Mouse (Mus musculus): ENCODE measurements around the gene Rapgef1. TPM values are rescaled to one million over a fixed set of nuclear protein-coding genes. Genes with fewer than 3 reads are reported as not detected.

Rapgef1 gene
- polyA plus RNA-seq, 1 experiment from 2014 or later = 5.5 TPM

DNA sequence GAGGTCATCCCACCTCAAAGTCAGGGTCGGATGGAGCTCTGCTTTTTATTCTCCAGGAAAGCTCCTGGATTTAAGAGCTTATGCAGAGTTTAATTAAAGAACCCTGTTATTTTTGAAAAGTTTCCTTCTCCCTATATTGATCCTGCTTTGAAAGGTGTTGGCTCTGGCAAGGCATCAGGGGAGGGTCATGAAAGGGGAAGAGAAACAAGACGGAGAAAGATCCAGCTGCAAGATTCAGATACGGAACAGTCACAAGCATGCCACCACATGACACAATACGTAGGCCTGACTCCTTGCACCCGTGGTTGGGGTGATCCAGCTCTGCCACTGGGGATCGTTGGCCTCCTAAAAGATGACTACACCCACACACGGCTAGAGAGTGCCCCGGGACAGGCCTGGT, 27.0 kb upstream of the Rapgef1 start:
- Histone ChIP-seq H3K9me3 (replicated peaks) (no peaks in the 10 kb centered on the region), H3K4me2 (no peak overlapping the region), H3K27me3 (no peaks in the 10 kb centered on the region), H3K9ac (no peak overlapping the region), H3K4me3 (replicated peaks) (no peak overlapping the region), H3K36me3 (replicated peaks) (no peaks in the 10 kb centered on the region), H3K27ac (replicated peaks) (no peak overlapping the region), H3K4me1 (replicated peaks) (no peaks in the 10 kb centered on the region)
- no peak for ATAC-seq (ENCODE audit: insufficient read depth)
- 53% methylated on average over 8 of the region's 8 CpGs for WGBS (ENCODE audit: insufficient replicate concordance)

DNA sequence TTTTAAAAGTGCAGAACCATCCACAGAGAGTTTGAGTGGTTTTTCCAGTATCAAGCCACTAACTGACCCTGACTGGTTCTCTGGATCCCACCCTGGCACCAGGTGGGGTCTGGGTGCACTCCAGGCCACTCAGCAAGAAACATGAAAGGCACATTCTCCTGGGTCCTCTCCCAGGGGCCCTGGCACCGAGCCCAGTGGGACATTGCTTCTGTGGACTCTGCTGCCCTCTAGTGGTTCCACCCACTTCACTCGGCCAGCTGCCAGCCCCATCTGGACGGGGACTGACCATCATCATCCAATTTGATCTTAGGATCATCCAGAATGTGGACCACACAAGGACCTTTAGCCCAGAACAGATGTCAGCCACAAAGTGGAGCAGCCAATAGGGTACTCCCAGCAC, 15.6 kb upstream of the Rapgef1 start:
- H3K9ac ChIP-seq = no peak overlapping the region
- H3K27me3 ChIP-seq = no peaks in the 10 kb centered on the region
- no peak overlapping the region for H3K4me3 ChIP-seq (replicated peaks)
- no peak overlapping the region for H3K27ac ChIP-seq (replicated peaks)
- H3K4me2 ChIP-seq = no peak overlapping the region
- WGBS (ENCODE audit: insufficient replicate concordance) = 3% methylated on average over 3 of the region's 3 CpGs
- H3K4me1 ChIP-seq (replicated peaks) = no peaks in the 10 kb centered on the region
- no peak for ATAC-seq (ENCODE audit: insufficient read depth)
- no peaks in the 10 kb centered on the region for H3K36me3 ChIP-seq (replicated peaks)
- H3K9me3 ChIP-seq (replicated peaks) = no peaks in the 10 kb centered on the region

DNA sequence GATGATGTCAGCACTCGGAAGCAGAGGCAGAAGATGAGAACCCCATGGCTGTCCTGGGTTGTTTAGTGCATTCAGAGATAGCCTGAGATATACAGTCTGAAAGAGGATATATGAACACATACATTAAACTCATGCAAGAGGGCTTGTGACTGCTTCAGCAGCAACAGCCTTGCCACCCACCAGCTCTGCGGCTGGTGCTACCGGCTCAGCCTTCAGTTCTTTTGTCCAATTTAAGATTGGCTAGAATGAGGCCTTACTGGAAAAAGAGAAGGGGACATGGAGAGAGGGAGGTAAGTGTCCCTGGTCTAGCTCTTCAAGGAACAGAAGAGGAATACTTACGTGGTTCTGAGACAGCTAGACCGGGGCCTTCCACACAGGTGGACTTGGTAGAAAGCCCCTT, 13.9 kb upstream of the Rapgef1 start:
- Histone ChIP-seq H3K36me3 (replicated peaks) (no peaks in the 10 kb centered on the region), H3K27me3 (no peaks in the 10 kb centered on the region), H3K4me2 (no peak overlapping the region), H3K9me3 (replicated peaks) (no peaks in the 10 kb centered on the region), H3K27ac (replicated peaks) (no peak overlapping the region), H3K4me3 (replicated peaks) (no peak overlapping the region), H3K9ac (no peak overlapping the region), H3K4me1 (replicated peaks) (no peaks in the 10 kb centered on the region)
- ATAC-seq (ENCODE audit: insufficient read depth) = no peak
- 78% methylated on average over 5 of the region's 5 CpGs for WGBS (ENCODE audit: insufficient replicate concordance)

DNA sequence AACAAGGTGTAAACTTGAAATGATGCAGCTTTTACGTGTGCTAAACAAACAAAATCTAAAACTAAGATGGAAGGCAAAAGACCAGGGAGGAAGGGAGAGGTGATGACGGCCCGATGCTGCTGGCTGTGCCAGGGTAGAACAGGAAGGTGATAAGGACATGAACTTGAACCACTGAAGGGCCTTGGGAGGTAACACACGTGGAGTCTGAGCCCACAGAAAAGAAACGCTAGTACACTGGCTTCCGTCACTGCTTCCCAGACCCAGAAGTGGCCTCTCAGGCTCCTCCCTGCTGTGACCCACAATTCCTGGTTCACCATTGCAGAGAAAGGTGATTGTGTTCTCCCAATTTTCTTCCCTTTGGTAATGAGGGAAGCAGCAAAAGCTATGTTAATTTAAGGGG, 13.1 kb upstream of the Rapgef1 start:
- Histone ChIP-seq H3K36me3 (replicated peaks) (no peaks in the 10 kb centered on the region), H3K4me2 (no peak overlapping the region), H3K4me1 (replicated peaks) (no peaks in the 10 kb centered on the region), H3K4me3 (replicated peaks) (no peak overlapping the region), H3K9me3 (replicated peaks) (no peaks in the 10 kb centered on the region), H3K27ac (replicated peaks) (no peak overlapping the region), H3K9ac (no peak overlapping the region), H3K27me3 (no peaks in the 10 kb centered on the region)
- no peak for ATAC-seq (ENCODE audit: insufficient read depth)
- WGBS (ENCODE audit: insufficient replicate concordance) = 30% methylated on average over 6 of the region's 6 CpGs

DNA sequence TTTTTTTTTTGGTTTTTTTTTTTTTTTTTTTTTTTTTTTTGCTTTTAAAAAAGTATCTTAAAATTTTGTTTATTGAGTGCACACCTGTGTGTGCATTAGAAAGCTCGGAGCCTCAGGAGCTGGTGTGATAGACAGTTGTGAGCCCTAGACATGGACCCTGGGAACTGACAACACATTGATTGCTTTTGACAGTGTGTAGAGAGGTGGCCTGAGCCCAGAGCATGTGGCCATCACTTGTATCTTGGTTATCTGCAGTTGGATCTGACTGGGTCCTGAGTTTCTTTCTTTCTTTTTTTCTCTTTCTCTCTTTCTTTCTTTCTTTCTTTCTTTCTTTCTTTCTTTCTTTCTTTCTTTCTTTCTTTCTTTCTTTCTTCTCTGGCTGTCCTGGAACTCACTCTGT, 2.2 kb upstream of the Rapgef1 start:
- no peak overlapping the region for H3K9ac ChIP-seq
- H3K4me1 ChIP-seq (replicated peaks) = peaks cover 27% of the 10 kb centered on the region
- no peak overlapping the region for H3K4me3 ChIP-seq (replicated peaks)
- ATAC-seq (ENCODE audit: insufficient read depth) = no peak
- no peaks in the 10 kb centered on the region for H3K36me3 ChIP-seq (replicated peaks)
- no peaks in the 10 kb centered on the region for H3K27me3 ChIP-seq
- WGBS (ENCODE audit: insufficient replicate concordance) = 50% methylated on average over 1 of the region's 1 CpGs
- H3K4me2 ChIP-seq = no peak overlapping the region
- H3K27ac ChIP-seq (replicated peaks) = no peak overlapping the region
- H3K9me3 ChIP-seq (replicated peaks) = no peaks in the 10 kb centered on the region

GRCm38 (mm10) chr2:29618926-29619483, 515 bp upstream of the Rapgef1 start:
- H3K27me3 ChIP-seq = no peaks in the 10 kb centered on the region
- no peak overlapping the region for H3K27ac ChIP-seq (replicated peaks)
- 53% methylated on average over 8 of the region's 8 CpGs for WGBS (ENCODE audit: insufficient replicate concordance)
- no peak for ATAC-seq (ENCODE audit: insufficient read depth)
- H3K4me3 ChIP-seq (replicated peaks) = peak overlapping the region; percentile 86
- no peaks in the 10 kb centered on the region for H3K9me3 ChIP-seq (replicated peaks)
- H3K4me2 ChIP-seq = peak overlapping the region; percentile 91
- H3K4me1 ChIP-seq (replicated peaks) = peaks cover 44% of the 10 kb centered on the region
- H3K36me3 ChIP-seq (replicated peaks) = no peaks in the 10 kb centered on the region
- H3K9ac ChIP-seq = no peak overlapping the region; the same call in 1 of the 2 replicates

GRCm38 (mm10) chr2:29620301-29620827, 844 bp downstream of the Rapgef1 start:
- ATAC-seq (ENCODE audit: insufficient read depth) = peak; percentile 5

DNA sequence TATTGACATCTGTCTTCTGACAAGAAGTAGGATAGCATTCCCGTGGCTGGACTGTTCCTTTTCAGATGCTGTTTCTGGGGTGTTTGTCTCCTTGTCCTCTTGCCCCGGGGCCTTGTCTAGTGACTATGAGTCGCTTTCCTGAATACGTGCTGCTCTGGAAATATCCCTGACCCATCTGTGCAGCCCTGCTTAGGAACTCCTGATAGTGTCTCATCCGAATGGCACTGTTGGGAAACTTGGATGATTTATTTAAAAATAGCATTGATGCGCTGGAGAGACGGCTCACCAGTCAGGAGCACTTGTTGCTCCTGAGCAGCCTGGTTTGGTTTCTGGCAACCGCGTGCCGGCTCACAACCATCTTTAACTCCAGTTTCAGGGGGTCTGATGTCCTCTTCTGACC, 1.6 kb downstream of the Rapgef1 start:
- peaks cover 63% of the 10 kb centered on the region for H3K4me1 ChIP-seq (replicated peaks)
- peak overlapping the region; percentile 76; the same call in 1 of the 2 replicates for H3K9ac ChIP-seq
- H3K36me3 ChIP-seq (replicated peaks) = no peaks in the 10 kb centered on the region
- 74% methylated on average over 10 of the region's 10 CpGs for WGBS (ENCODE audit: insufficient replicate concordance)
- peak overlapping the region; percentile 91 for H3K4me2 ChIP-seq
- peak overlapping the region; percentile 86 for H3K4me3 ChIP-seq (replicated peaks)
- no peaks in the 10 kb centered on the region for H3K9me3 ChIP-seq (replicated peaks)
- ATAC-seq (ENCODE audit: insufficient read depth) = no peak
- no peaks in the 10 kb centered on the region for H3K27me3 ChIP-seq
- H3K27ac ChIP-seq (replicated peaks) = no peak overlapping the region

More at GRCm38 (mm10) chr2:29620301-29620827, 844 bp downstream of the Rapgef1 start:
- Histone ChIP-seq H3K4me3 (replicated peaks) (peak overlapping the region; percentile 86), H3K36me3 (replicated peaks) (no peaks in the 10 kb centered on the region), H3K27ac (replicated peaks) (peak overlapping the region; percentile 73), H3K4me1 (replicated peaks) (peaks cover 56% of the 10 kb centered on the region), H3K9ac (peak overlapping the region; percentile 76), H3K4me2 (peak overlapping the region; percentile 91), H3K9me3 (replicated peaks) (no peaks in the 10 kb centered on the region), H3K27me3 (no peaks in the 10 kb centered on the region)
- WGBS (ENCODE audit: insufficient replicate concordance) = 2% methylated on average over 15 of the region's 15 CpGs

DNA sequence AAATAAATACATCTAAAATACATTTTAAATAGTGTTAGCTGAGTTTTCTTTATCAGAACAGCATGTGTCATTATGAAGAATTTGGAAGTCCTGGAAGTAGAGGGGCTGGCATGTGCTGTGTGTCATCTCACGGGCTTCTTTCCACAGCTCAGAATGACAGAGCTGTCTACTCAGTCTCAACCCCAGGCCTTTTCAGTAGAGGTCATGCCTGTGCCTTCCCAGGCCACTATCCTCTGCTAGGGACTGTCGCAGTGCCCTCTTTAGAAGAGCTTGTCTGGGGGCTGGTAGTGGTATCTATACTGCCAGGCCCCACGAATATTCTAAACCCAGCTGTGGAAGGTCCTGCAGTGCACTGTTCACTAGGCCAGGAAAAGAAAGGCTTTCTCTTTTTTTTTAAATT, 2.1 kb downstream of the Rapgef1 start:
- WGBS (ENCODE audit: insufficient replicate concordance) = 69% methylated on average over 3 of the region's 3 CpGs
- H3K9me3 ChIP-seq (replicated peaks) = no peaks in the 10 kb centered on the region
- no peak overlapping the region for H3K9ac ChIP-seq
- H3K4me2 ChIP-seq = peak overlapping the region; percentile 91
- H3K27ac ChIP-seq (replicated peaks) = no peak overlapping the region
- H3K4me1 ChIP-seq (replicated peaks) = peaks cover 63% of the 10 kb centered on the region
- no peaks in the 10 kb centered on the region for H3K36me3 ChIP-seq (replicated peaks)
- no peak for ATAC-seq (ENCODE audit: insufficient read depth)
- H3K27me3 ChIP-seq = no peaks in the 10 kb centered on the region
- peak overlapping the region; percentile 86; the same call in 1 of the 2 replicates for H3K4me3 ChIP-seq (replicated peaks)

GRCm38 (mm10) chr2:29622126-29623005, 2.8 kb downstream of the Rapgef1 start:
- H3K4me1 ChIP-seq (replicated peaks) = peaks cover 70% of the 10 kb centered on the region
- no peak overlapping the region for H3K9ac ChIP-seq

More at GRCm38 (mm10) chr2:29622126-29623005, 2.8 kb downstream of the Rapgef1 start:
- no peak overlapping the region for H3K4me2 ChIP-seq
- no peaks in the 10 kb centered on the region for H3K36me3 ChIP-seq (replicated peaks)
- H3K27ac ChIP-seq (replicated peaks) = peak overlapping the region; percentile 86
- 69% methylated on average over 10 of the region's 10 CpGs for WGBS (ENCODE audit: insufficient replicate concordance)
- no peaks in the 10 kb centered on the region for H3K27me3 ChIP-seq
- ATAC-seq (ENCODE audit: insufficient read depth) = no peak
- no peaks in the 10 kb centered on the region for H3K9me3 ChIP-seq (replicated peaks)
- no peak overlapping the region for H3K4me3 ChIP-seq (replicated peaks)
